Mouse (Mus musculus): ENCODE data around the gene Aldh3b2. TPM values are rescaled to one million over a fixed set of nuclear protein-coding genes. Genes with fewer than 3 reads are reported as not detected.

Gene Aldh3b2
- total RNA-seq, 1 experiment, result 0.62 TPM

DNA sequence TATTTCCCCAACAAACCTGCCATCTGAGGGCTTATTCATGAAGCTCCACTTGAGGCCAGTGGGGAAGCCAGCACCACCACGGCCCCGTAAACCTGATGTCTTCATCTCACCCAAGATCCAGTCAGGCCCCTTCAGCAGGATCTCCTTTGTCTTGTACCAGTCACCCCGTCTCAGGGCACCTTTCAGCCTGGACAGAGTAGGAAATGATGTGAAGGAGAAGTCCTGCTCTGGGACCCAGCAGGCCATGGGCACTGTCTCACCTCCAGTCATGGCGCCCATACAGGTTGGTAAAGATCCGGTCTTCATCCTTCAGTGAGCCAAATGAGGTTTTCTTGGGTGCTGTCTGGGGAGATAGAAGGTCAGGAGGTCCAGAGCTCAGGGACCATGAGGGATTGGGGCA, 39.0 kb downstream of the Aldh3b2 start:
- no peak overlapping the region for H3K4me3 ChIP-seq (ENCODE audit: insufficient read depth in 1 of 2, low read depth in 1 of 2, low read length in 2 of 2, poor library complexity in 1 of 2, severe bottlenecking in 1 of 2)
- in situ Hi-C loops (cut with MboI; ENCODE audit: low sequenced_read_pairs in 2 of 2, unreplicated experiment in 2 of 2), result no loop called here
- H3K27ac ChIP-seq (ENCODE audit: insufficient read depth, low read depth, low read length, poor library complexity, severe bottlenecking), result no peak overlapping the region
- TF ChIP-seq ZNF384 (IDR thresholded peaks at IDR 0.05; ENCODE audit: low read depth, low read length), result no peak
- TF ChIP-seq MAFK (IDR thresholded peaks at IDR 0.05; ENCODE audit: insufficient read depth, low read depth, low read length), result no peak
- TF ChIP-seq HCFC1 (IDR thresholded peaks at IDR 0.05; ENCODE audit: borderline replicate concordance, insufficient read depth, low read length), result no peak
- no peak for TF ChIP-seq ZC3H11A (IDR thresholded peaks at IDR 0.05; ENCODE audit: borderline replicate concordance, low read depth, low read length)
- TF ChIP-seq CHD2 (IDR thresholded peaks at IDR 0.05; ENCODE audit: low read depth, low read length), result no peak
- no peaks in the 10 kb centered on the region for H3K9me3 ChIP-seq (ENCODE audit: control insufficient read depth, insufficient read depth, low read depth, low read length)
- peaks cover 39% of the 10 kb centered on the region for H3K36me3 ChIP-seq (ENCODE audit: control insufficient read depth, insufficient read depth, low read length, poor library complexity, severe bottlenecking)
- H3K9ac ChIP-seq (ENCODE audit: insufficient read depth, low read depth, low read length, poor library complexity, severe bottlenecking), result no peak overlapping the region
- DNase-seq (ENCODE audit: low read depth, low spot score), result no peak
- peaks cover 0 to 11% of the 10 kb centered on the region in 2 experiments; a peak in 1 of 4 replicates for H3K4me1 ChIP-seq (ENCODE audit: control insufficient read depth in 2 of 2, insufficient read depth in 2 of 2, low read length in 2 of 2, poor library complexity in 1 of 2)

DNA sequence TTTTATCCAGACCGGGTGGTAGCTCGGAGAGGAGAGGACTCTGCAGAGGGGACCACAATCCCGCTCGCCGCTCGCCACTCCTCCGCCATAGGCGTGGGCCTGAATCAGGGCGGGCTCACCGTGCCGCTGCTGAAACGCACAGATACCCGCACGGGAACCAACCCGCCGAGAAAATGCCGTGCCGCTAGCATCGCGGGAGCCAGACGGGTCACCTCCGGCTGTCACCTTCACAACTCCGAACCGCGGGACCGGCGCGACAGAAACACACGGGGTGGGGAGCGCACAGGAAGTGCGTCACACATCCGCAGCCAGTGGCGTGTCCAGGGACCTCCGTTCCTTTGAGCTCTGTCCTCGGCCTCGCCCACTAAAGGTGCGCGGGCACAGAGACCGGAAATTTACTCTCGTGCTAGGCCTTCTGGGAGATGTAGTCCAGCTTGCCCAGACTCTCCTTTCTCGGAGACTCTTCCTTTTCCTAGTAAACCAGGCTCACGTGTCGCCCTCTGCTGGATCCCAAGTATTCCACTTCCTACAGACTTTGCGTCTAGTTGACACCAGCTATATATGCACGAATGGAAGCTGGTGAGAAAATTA, 40.4 kb downstream of the Aldh3b2 start, which contains the start of gene Ndufv1:
Gene Ndufv1 (minus strand): TSS at position 375 of the 591 bp plus-strand sequence.
- H3K27ac ChIP-seq (ENCODE audit: insufficient read depth, low read depth, low read length, poor library complexity, severe bottlenecking), result peak within 1 kb of the TSS; percentile 20; the same call in 1 of the 2 replicates

DNA sequence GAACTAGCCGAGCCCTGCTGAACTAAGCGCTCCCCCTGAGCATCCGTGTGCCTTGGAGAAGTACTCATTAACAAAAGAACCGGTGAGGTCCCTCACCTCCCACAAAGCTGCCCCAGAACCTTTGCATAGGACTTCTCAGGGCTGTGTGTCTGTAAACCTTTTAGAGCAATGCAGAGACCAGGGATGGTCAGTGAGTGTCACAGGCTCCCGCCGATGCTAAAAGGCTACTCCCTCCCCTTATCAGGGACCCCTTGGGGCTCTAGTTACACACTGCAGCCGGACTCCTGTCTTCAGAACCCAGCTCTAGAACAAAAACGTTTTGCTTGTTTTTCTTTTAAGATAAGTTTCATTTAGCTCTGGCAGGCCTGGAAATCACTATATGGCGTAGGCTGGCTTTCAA, 40.9 kb downstream of the Aldh3b2 start:
- in situ Hi-C loops (cut with MboI; ENCODE audit: low sequenced_read_pairs in 2 of 2, unreplicated experiment in 2 of 2), result no loop called here
- Histone ChIP-seq H3K4me1 (ENCODE audit: control insufficient read depth in 2 of 2, insufficient read depth in 2 of 2, low read length in 2 of 2, poor library complexity in 1 of 2) (peaks cover 0 to 15% of the 10 kb centered on the region in 2 experiments; a peak in 1 of 4 replicates), H3K4me3 (ENCODE audit: insufficient read depth in 1 of 2, low read depth in 1 of 2, low read length in 2 of 2, poor library complexity in 1 of 2, severe bottlenecking in 1 of 2) (peak overlapping the region; percentile 58 to 69), H3K27ac (ENCODE audit: insufficient read depth, low read depth, low read length, poor library complexity, severe bottlenecking) (no peak overlapping the region), H3K36me3 (ENCODE audit: control insufficient read depth, insufficient read depth, low read length, poor library complexity, severe bottlenecking) (peaks cover 23% of the 10 kb centered on the region), H3K9ac (ENCODE audit: insufficient read depth, low read depth, low read length, poor library complexity, severe bottlenecking) (peak overlapping the region; percentile 64), H3K9me3 (ENCODE audit: control insufficient read depth, insufficient read depth, low read depth, low read length) (no peaks in the 10 kb centered on the region)
- no peak for DNase-seq (ENCODE audit: low read depth, low spot score)
- TF ChIP-seq MAFK (IDR thresholded peaks at IDR 0.05; ENCODE audit: insufficient read depth, low read depth, low read length), result no peak
- TF ChIP-seq HCFC1 (IDR thresholded peaks at IDR 0.05; ENCODE audit: borderline replicate concordance, insufficient read depth, low read length), result no peak
- no peak for TF ChIP-seq CHD2 (IDR thresholded peaks at IDR 0.05; ENCODE audit: low read depth, low read length)
- TF ChIP-seq ZC3H11A (IDR thresholded peaks at IDR 0.05; ENCODE audit: borderline replicate concordance, low read depth, low read length), result no peak
- no peak for TF ChIP-seq ZNF384 (IDR thresholded peaks at IDR 0.05; ENCODE audit: low read depth, low read length)

More for the DNA sequence above, 40.4 kb downstream of the Aldh3b2 start, which contains the start of gene Ndufv1:
- DNase-seq (ENCODE audit: low read depth, low spot score), result peak; percentile 99
- in situ Hi-C loops (cut with MboI; ENCODE audit: low sequenced_read_pairs in 2 of 2, unreplicated experiment in 2 of 2), result no loop called here
- TF ChIP-seq HCFC1 (IDR thresholded peaks at IDR 0.05; ENCODE audit: borderline replicate concordance, insufficient read depth, low read length) (peak; percentile 99), ZNF384 (IDR thresholded peaks at IDR 0.05; ENCODE audit: low read depth, low read length) (no peak), ZC3H11A (IDR thresholded peaks at IDR 0.05; ENCODE audit: borderline replicate concordance, low read depth, low read length) (peak; percentile 62), CHD2 (IDR thresholded peaks at IDR 0.05; ENCODE audit: low read depth, low read length) (peak; percentile 20; the same call in 1 of the 2 replicates), MAFK (IDR thresholded peaks at IDR 0.05; ENCODE audit: insufficient read depth, low read depth, low read length) (no peak)
- Histone ChIP-seq H3K9ac (ENCODE audit: insufficient read depth, low read depth, low read length, poor library complexity, severe bottlenecking) (peak within 1 kb of the TSS; percentile 92), H3K9me3 (ENCODE audit: control insufficient read depth, insufficient read depth, low read depth, low read length) (no peaks in the 10 kb centered on the region), H3K4me3 (ENCODE audit: insufficient read depth in 1 of 2, low read depth in 1 of 2, low read length in 2 of 2, poor library complexity in 1 of 2, severe bottlenecking in 1 of 2) (peak within 1 kb of the TSS; percentile 90 to 98), H3K36me3 (ENCODE audit: control insufficient read depth, insufficient read depth, low read length, poor library complexity, severe bottlenecking) (peaks cover 28% of the 10 kb centered on the region), H3K4me1 (ENCODE audit: control insufficient read depth in 2 of 2, insufficient read depth in 2 of 2, low read length in 2 of 2, poor library complexity in 1 of 2) (peaks cover 0 to 13% of the 10 kb centered on the region in 2 experiments; a peak in 1 of 4 replicates)

DNA sequence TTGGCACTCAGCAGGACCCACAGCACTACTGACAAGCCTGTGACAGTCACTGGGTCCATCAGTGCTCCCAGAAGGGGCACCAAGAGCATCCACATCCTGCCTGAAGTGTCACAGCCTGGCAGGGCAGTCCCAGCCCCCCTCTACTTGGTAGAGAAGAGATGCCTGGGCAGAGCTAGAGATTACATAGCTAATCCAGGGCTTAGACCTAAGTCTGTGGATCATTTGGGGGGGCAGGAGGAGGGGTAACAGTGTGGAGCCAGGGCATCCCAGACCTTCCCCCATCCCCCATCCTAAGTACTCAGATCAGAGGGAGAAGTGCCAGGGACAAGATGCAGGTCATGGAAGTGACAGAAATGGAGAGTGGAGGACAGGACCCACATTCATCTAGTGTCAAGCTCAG, 42.7 kb downstream of the Aldh3b2 start:
- TF ChIP-seq HCFC1 (IDR thresholded peaks at IDR 0.05; ENCODE audit: borderline replicate concordance, insufficient read depth, low read length) (no peak), CHD2 (IDR thresholded peaks at IDR 0.05; ENCODE audit: low read depth, low read length) (no peak), ZNF384 (IDR thresholded peaks at IDR 0.05; ENCODE audit: low read depth, low read length) (no peak), MAFK (IDR thresholded peaks at IDR 0.05; ENCODE audit: insufficient read depth, low read depth, low read length) (no peak), ZC3H11A (IDR thresholded peaks at IDR 0.05; ENCODE audit: borderline replicate concordance, low read depth, low read length) (no peak)
- in situ Hi-C loops (cut with MboI; ENCODE audit: low sequenced_read_pairs in 2 of 2, unreplicated experiment in 2 of 2), result no loop called here
- DNase-seq (ENCODE audit: low read depth, low spot score), result no peak
- H3K4me3 ChIP-seq (ENCODE audit: insufficient read depth in 1 of 2, low read depth in 1 of 2, low read length in 2 of 2, poor library complexity in 1 of 2, severe bottlenecking in 1 of 2), result no peak overlapping the region
- H3K4me1 ChIP-seq (ENCODE audit: control insufficient read depth in 2 of 2, insufficient read depth in 2 of 2, low read length in 2 of 2, poor library complexity in 1 of 2), result peaks cover 5 to 23% of the 10 kb centered on the region in 2 experiments; a peak in 2 of 4 replicates
- H3K9me3 ChIP-seq (ENCODE audit: control insufficient read depth, insufficient read depth, low read depth, low read length), result no peaks in the 10 kb centered on the region
- H3K27ac ChIP-seq (ENCODE audit: insufficient read depth, low read depth, low read length, poor library complexity, severe bottlenecking), result no peak overlapping the region; the same call in 1 of the 2 replicates
- peaks cover 7% of the 10 kb centered on the region for H3K36me3 ChIP-seq (ENCODE audit: control insufficient read depth, insufficient read depth, low read length, poor library complexity, severe bottlenecking)
- H3K9ac ChIP-seq (ENCODE audit: insufficient read depth, low read depth, low read length, poor library complexity, severe bottlenecking), result no peak overlapping the region
